In genomic region chr14:27075909-27076521, GRCm38 (mm10) we compare ENCODE assay signal across 10 mouse cellular contexts. TPM values are rescaled to one million over a fixed set of nuclear protein-coding genes. Genes with fewer than 3 reads are reported as not detected.
A peak's percentile ranks its signal among the peaks of the same experiment; 100 is the strongest.
DNase-seq lines count a peak whose midpoint lies in the region; ATAC-seq lines count a peak whose summit lies in the region.
"Had no signal": no experiment of that assay in that cellular context is flagged by ENCODE, and none has a peak within 500 bp of the region (broad histone marks: within the 10 kb centered on the region; RNA-seq: fewer than 3 reads in every experiment).

No protein-coding gene starts in this region.

- no peak overlapping the region for H3K27ac ChIP-seq in forebrain, embryonic 12.5 days
- no peak overlapping the region for H3K27ac ChIP-seq in forebrain, embryonic 11.5 days (ENCODE audit: low read depth, low read length)
- peak overlapping the region; percentile 87 for H3K27ac ChIP-seq in heart, embryonic 13.5 days (replicated peaks)
- peak overlapping the region; percentile 28; the same call in 1 of the 2 replicates for H3K27ac ChIP-seq in neural tube, embryonic 15.5 days (replicated peaks)

- ATAC-seq in forebrain, embryonic 12.5 days (ENCODE audit: low FRiP score), result 0 out of 2 replicates have a peak, but pooled peaks have one; percentile 55
- no peak for ATAC-seq in forebrain, embryonic 11.5 days (replicated peaks; ENCODE audit: low FRiP score)
- no peak for ATAC-seq in heart, embryonic 13.5 days (ENCODE audit: extremely low read depth, insufficient number of reproducible peaks, low FRiP score, low TSS enrichment)
- peak; percentile 61 for ATAC-seq in neural tube, embryonic 15.5 days (ENCODE audit: low FRiP score)

- H3K9ac ChIP-seq in forebrain, embryonic 12.5 days, result peak overlapping the region; percentile 21; the same call in 1 of the 2 replicates
- H3K9ac ChIP-seq in forebrain, embryonic 11.5 days (ENCODE audit: low read length), result no peak overlapping the region
- H3K9ac ChIP-seq in heart, embryonic 13.5 days, result 0 out of 2 replicates have a peak overlapping the region, but pooled peaks have one; percentile 42
- no peak overlapping the region for H3K9ac ChIP-seq in neural tube, embryonic 15.5 days (replicated peaks)

- H3K4me1 ChIP-seq in forebrain, embryonic 12.5 days, result peaks cover 20% of the 10 kb centered on the region
- H3K4me1 ChIP-seq in forebrain, embryonic 11.5 days (replicated peaks; ENCODE audit: control insufficient read depth, insufficient read depth, low read length), result no peaks in the 10 kb centered on the region; the same call in 1 of the 2 replicates
- H3K4me1 ChIP-seq in heart, embryonic 13.5 days, result peaks cover 67% of the 10 kb centered on the region
- H3K4me1 ChIP-seq in neural tube, embryonic 15.5 days, result peaks cover 40% of the 10 kb centered on the region

- H3K27me3 ChIP-seq in forebrain, embryonic 12.5 days, result no peaks in the 10 kb centered on the region; the same call in 1 of the 2 replicates
- no peaks in the 10 kb centered on the region for H3K27me3 ChIP-seq in forebrain, embryonic 11.5 days (ENCODE audit: control insufficient read depth, insufficient read depth, low read length)
- H3K27me3 ChIP-seq in heart, embryonic 13.5 days (replicated peaks), result no peaks in the 10 kb centered on the region
- H3K27me3 ChIP-seq in neural tube, embryonic 15.5 days (replicated peaks), result no peaks in the 10 kb centered on the region; the same call in 1 of the 2 replicates

- H3K4me3 ChIP-seq in forebrain, embryonic 12.5 days (replicated peaks), result no peak overlapping the region
- H3K4me3 ChIP-seq in forebrain, embryonic 11.5 days (ENCODE audit: low read depth, low read length), result no peak overlapping the region
- no peak overlapping the region for H3K4me3 ChIP-seq in heart, embryonic 13.5 days
- no peak overlapping the region for H3K4me3 ChIP-seq in neural tube, embryonic 15.5 days (replicated peaks)

- no peaks in the 10 kb centered on the region for H3K36me3 ChIP-seq in forebrain, embryonic 12.5 days (replicated peaks)
- H3K36me3 ChIP-seq in forebrain, embryonic 11.5 days (ENCODE audit: control insufficient read depth, insufficient read depth, low read length), result no peaks in the 10 kb centered on the region
- no peaks in the 10 kb centered on the region for H3K36me3 ChIP-seq in heart, embryonic 13.5 days
- H3K36me3 ChIP-seq in neural tube, embryonic 15.5 days, result no peaks in the 10 kb centered on the region

- no peak for DNase-seq in forebrain, embryonic 11.5 days (ENCODE audit: low spot score)
- DNase-seq in layer of hippocampus, adult 8-10 months (ENCODE audit: low spot score in 2 of 2), result peak; percentile 33 to 40
- no peak for DNase-seq in layer of hippocampus, adult 9-10 months (ENCODE audit: low spot score)
- DNase-seq in adrenal gland, adult 8-10 months, result no peak
- DNase-seq in urinary bladder, postnatal 25 days (ENCODE audit: low spot score), result no peak
- DNase-seq: gastrocnemius, postnatal 14 days; kidney, postnatal 36 days had no signal

- no peaks in the 10 kb centered on the region for H3K9me3 ChIP-seq in forebrain, embryonic 12.5 days
- H3K9me3 ChIP-seq in forebrain, embryonic 11.5 days (ENCODE audit: control insufficient read depth, low read length), result no peaks in the 10 kb centered on the region
- H3K9me3 ChIP-seq in heart, embryonic 13.5 days, result no peaks in the 10 kb centered on the region
- H3K9me3 ChIP-seq in neural tube, embryonic 15.5 days (replicated peaks), result no peaks in the 10 kb centered on the region

- WGBS in forebrain, embryonic 12.5 days, result 78% methylated on average over 8 of the region's 8 CpGs
- WGBS in forebrain, embryonic 11.5 days, result 84% methylated on average over 8 of the region's 8 CpGs
- WGBS in heart, embryonic 13.5 days, result 50% methylated on average over 8 of the region's 8 CpGs
- 48% methylated on average over 8 of the region's 8 CpGs for WGBS in neural tube, embryonic 15.5 days

- no peak overlapping the region for H3K4me2 ChIP-seq in forebrain, embryonic 12.5 days
- no peak overlapping the region for H3K4me2 ChIP-seq in forebrain, embryonic 11.5 days (ENCODE audit: low read depth, low read length, severe bottlenecking)
- peak overlapping the region; percentile 22 for H3K4me2 ChIP-seq in heart, embryonic 13.5 days
- no peak overlapping the region for H3K4me2 ChIP-seq in neural tube, embryonic 15.5 days

RNA-seq across cellular contexts. Expression of gene Il17rd, which starts 37.3 kb away (rescaled TPM):
- 5.1 and 5.4 TPM in 2 replicates for polyA plus RNA-seq in forebrain, embryonic 12.5 days (2016; fragmentation: Nextera tagmentation; extraction: Ambion mirVana)
- polyA plus RNA-seq in forebrain, embryonic 11.5 days (2014; fragmentation: Nextera tagmentation; extraction: Ambion mirVana), result 7.2 and 7.8 TPM in 2 replicates
- 1 to 10 TPM; 3.0 to 4.5 (median 3.5) TPM for total RNA-seq in layer of hippocampus, adult 8-10 months (2022)
- polyA plus RNA-seq in heart, embryonic 13.5 days (2015; fragmentation: Nextera tagmentation; extraction: Ambion mirVana), result 1.3 and 1.5 TPM in 2 replicates
- polyA plus RNA-seq in neural tube, embryonic 15.5 days (2015; fragmentation: Nextera tagmentation; extraction: Ambion mirVana), result 1.8 and 2.0 TPM in 2 replicates
- 1 to 10 TPM; 3.6 to 6.4 (median 5.1) TPM for total RNA-seq in adrenal gland, adult 8-10 months (2022)

RNA-seq across cellular contexts. Expression of gene Arhgef3, which starts 38.7 kb away (rescaled TPM):
- polyA plus RNA-seq in forebrain, embryonic 12.5 days (2016; fragmentation: Nextera tagmentation; extraction: Ambion mirVana), result 1.8 and 2.4 TPM in 2 replicates
- 2.3 and 2.9 TPM in 2 replicates for polyA plus RNA-seq in forebrain, embryonic 11.5 days (2014; fragmentation: Nextera tagmentation; extraction: Ambion mirVana)
- 10 to 100 TPM; 68.5 to 86.1 (median 79.8) TPM for total RNA-seq in layer of hippocampus, adult 8-10 months (2022)
- 13.2 and 13.3 TPM in 2 replicates for polyA plus RNA-seq in heart, embryonic 13.5 days (2015; fragmentation: Nextera tagmentation; extraction: Ambion mirVana)
- polyA plus RNA-seq in neural tube, embryonic 15.5 days (2015; fragmentation: Nextera tagmentation; extraction: Ambion mirVana), result 13.6 and 13.7 TPM in 2 replicates
- total RNA-seq in adrenal gland, adult 8-10 months (2022), result 10 to 100 TPM; 44.5 to 54.9 (median 53.3) TPM

Comparison
In these comparisons a context has a peak if more than half of its experiments do, and no peak if none do; other contexts are left out.
1. ATAC-seq: peak in forebrain, embryonic 12.5 days (single experiment) and neural tube, embryonic 15.5 days (single experiment); none in forebrain, embryonic 11.5 days (single experiment) and heart, embryonic 13.5 days (single experiment).
2. H3K9ac ChIP-seq: peak in forebrain, embryonic 12.5 days (single experiment) and heart, embryonic 13.5 days (single experiment); none in forebrain, embryonic 11.5 days (single experiment) and neural tube, embryonic 15.5 days (single experiment).
3. DNase-seq: peak in layer of hippocampus, adult 8-10 months (2 of 2); none in forebrain, embryonic 11.5 days (single experiment), layer of hippocampus, adult 9-10 months (single experiment), adrenal gland, adult 8-10 months (single experiment) and urinary bladder, postnatal 25 days (single experiment).
4. H3K27ac ChIP-seq: peak in heart, embryonic 13.5 days (single experiment) and neural tube, embryonic 15.5 days (single experiment); none in forebrain, embryonic 12.5 days (single experiment) and forebrain, embryonic 11.5 days (single experiment).